Mouse (Mus musculus) c-Kit-positive CD71-positive TER-119-positive erythroid progenitor cells, embryonic 14.5 days (primary cell): ENCODE measurements around the gene Alpk3.
A peak's percentile ranks its signal among the peaks of the same experiment; 100 is the strongest.

Experiments used
- DNase-seq: peaks from one replicate; pipeline ENCODE4 v3.0.0-alpha.2; 2013; ENCODE audit warnings: low spot score

The Alpk3 gene

GRCm38 (mm10) chr7:81057471-81057870, at the start of gene Alpk3:
Alpk3 (plus strand) TSS chr7:81057600.
- DNase-seq: no peak

- no peak for DNase-seq
Measured at GRCm38 (mm10) chr7:81008285-81008684, 49.1 kb upstream of the Alpk3 start.

GRCm38 (mm10) chr7:81011576-81011975, 45.8 kb upstream of the Alpk3 start:
- no peak for DNase-seq

GRCm38 (mm10) chr7:81020307-81020706, 37.1 kb upstream of the Alpk3 start:
- no peak for DNase-seq

GRCm38 (mm10) chr7:81022731-81023130, 34.7 kb upstream of the Alpk3 start:
- DNase-seq: peak; percentile 43

GRCm38 (mm10) chr7:81024118-81024517, 33.3 kb upstream of the Alpk3 start:
- no peak for DNase-seq

- no peak for DNase-seq
Measured at GRCm38 (mm10) chr7:81024651-81025050, 32.7 kb upstream of the Alpk3 start.

GRCm38 (mm10) chr7:81025751-81026150, 31.6 kb upstream of the Alpk3 start:
- no peak for DNase-seq

GRCm38 (mm10) chr7:81039711-81040110, 17.7 kb upstream of the Alpk3 start:
- no peak for DNase-seq

GRCm38 (mm10) chr7:81043023-81043620, 14.3 kb upstream of the Alpk3 start:
- no peak for DNase-seq

- DNase-seq: no peak
Measured at GRCm38 (mm10) chr7:81047847-81048246, 9.6 kb upstream of the Alpk3 start.

- no peak for DNase-seq
Measured at GRCm38 (mm10) chr7:81048513-81048912, 8.9 kb upstream of the Alpk3 start.

GRCm38 (mm10) chr7:81049966-81050365, 7.4 kb upstream of the Alpk3 start:
- no peak for DNase-seq

- no peak for DNase-seq
Measured at GRCm38 (mm10) chr7:81055709-81056370, 1.6 kb upstream of the Alpk3 start.

- peak; percentile 69 for DNase-seq
Measured at GRCm38 (mm10) chr7:81057901-81058711, 706 bp downstream of the Alpk3 start.

GRCm38 (mm10) chr7:81058712-81059154, 1.3 kb downstream of the Alpk3 start:
- no peak for DNase-seq

- no peak for DNase-seq
Measured at GRCm38 (mm10) chr7:81059388-81059787, 2.0 kb downstream of the Alpk3 start.

- DNase-seq: peak; percentile 67
Measured at GRCm38 (mm10) chr7:81060908-81061307, 3.5 kb downstream of the Alpk3 start.

GRCm38 (mm10) chr7:81061936-81062335, 4.5 kb downstream of the Alpk3 start:
- DNase-seq: no peak

- DNase-seq: no peak
Measured at GRCm38 (mm10) chr7:81063332-81063731, 5.9 kb downstream of the Alpk3 start.

GRCm38 (mm10) chr7:81066714-81067113, 9.3 kb downstream of the Alpk3 start:
- DNase-seq: no peak

GRCm38 (mm10) chr7:81072463-81072862, 15.1 kb downstream of the Alpk3 start:
- no peak for DNase-seq

GRCm38 (mm10) chr7:81073273-81073672, 15.9 kb downstream of the Alpk3 start:
- no peak for DNase-seq
